Mouse (Mus musculus) small intestine, adult 2 months (tissue): ENCODE measurements at regions not wholly inside any gene's neighbourhood (a gene's known extent, or its start where the extent isn't known, plus 50 kb on each side); places are given as distances from the start of the nearest gene placed in this dataset.

Experiments used
- CTCF ChIP-seq: fragments of 200-500 bp; IDR thresholded peaks from 2 replicates; pipeline ENCODE4 v1.5.1; 2012; ENCODE audit warnings: low read depth, mild to moderate bottlenecking, control low read depth, inconsistent platforms, low read length, moderate library complexity, mixed read lengths; ENCODE audit not compliant: insufficient replicate concordance, insufficient read length; ENCODE audit errors: extremely low read depth
- POLR2A ChIP-seq: fragments of 200-500 bp; IDR thresholded peaks from 2 replicates; pipeline ENCODE4 v1.6.1; 2012; ENCODE audit warnings: low read depth, mild to moderate bottlenecking, control low read depth, inconsistent platforms, low read length, moderate library complexity

DNA sequence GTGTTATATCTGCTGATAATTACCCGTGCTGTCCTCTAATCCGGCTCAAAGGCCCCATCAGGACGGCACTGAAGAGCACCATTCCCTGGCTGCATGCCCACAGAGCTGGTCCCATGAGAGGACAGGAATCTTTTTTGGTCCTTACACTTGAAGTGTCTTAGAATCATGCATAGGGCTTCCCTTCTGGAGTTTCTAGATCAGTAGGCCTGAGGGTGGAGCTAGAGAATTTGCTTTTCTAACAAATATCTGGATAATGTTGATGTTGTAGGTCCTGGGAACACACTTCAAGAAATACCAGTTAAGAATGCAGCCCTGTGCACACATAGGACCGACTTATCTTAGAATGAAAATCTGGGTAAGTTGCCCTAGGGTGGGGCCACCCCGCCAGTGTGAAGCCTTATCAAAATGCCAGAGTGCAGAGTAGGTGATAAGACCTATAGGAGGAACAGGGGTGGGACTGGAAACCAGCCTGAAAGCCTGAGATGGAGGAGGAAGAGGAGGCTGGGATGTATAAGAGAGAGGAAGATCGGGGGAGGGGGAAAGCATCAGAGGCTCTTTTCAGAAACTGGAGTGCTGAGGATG lies 111.2 kb downstream of the Bdh1 start:
- TF ChIP-seq CTCF, result no peak
- no peak for TF ChIP-seq POLR2A
